Mouse (Mus musculus) neural tube, embryonic 11.5 days (tissue): Measurements from ENCODE around the gene Spata31. TPM values are rescaled to one million over a fixed set of nuclear protein-coding genes. Genes with fewer than 3 reads are reported as not detected.

Source experiments
- ATAC-seq: fragments of 200-750 bp; cut with Nextera tagmentation; 2 replicates; pipeline ENCODE4 v1.8.0; 2017; ENCODE audit warnings: moderate number of reproducible peaks, mild to moderate bottlenecking, moderate TSS enrichment, moderate library complexity; ENCODE audit not compliant: insufficient read depth, low FRiP score, low TSS enrichment
- DNase-seq: peaks from one replicate; pipeline ENCODE4 v3.0.0-alpha.2; 2015; ENCODE audit warnings: low spot score
- H3K27ac ChIP-seq: fragments of 300-500 bp; sonication (generic); 2 replicates; pipeline ENCODE4 v1.5.1; 2014; ENCODE audit warnings: low read depth, mild to moderate bottlenecking, low read length
- H3K27me3 ChIP-seq: fragments of 300-500 bp; sonication (generic); 2 replicates; pipeline ENCODE4 v1.6.1; 2014; ENCODE audit warnings: mild to moderate bottlenecking, low read length, mixed read lengths; ENCODE audit not compliant: control insufficient read depth, insufficient read depth
- H3K36me3 ChIP-seq: fragments of 300-500 bp; sonication (generic); 2 replicates; pipeline ENCODE4 v1.6.1; 2014; ENCODE audit warnings: mild to moderate bottlenecking, low read length, moderate library complexity, mixed read lengths; ENCODE audit not compliant: control insufficient read depth, insufficient read depth
- H3K4me1 ChIP-seq: fragments of 300-500 bp; sonication (generic); 2 replicates; pipeline ENCODE4 v1.6.1; 2014; ENCODE audit warnings: low read length, mixed read lengths; ENCODE audit not compliant: control insufficient read depth, insufficient read depth
- H3K4me2 ChIP-seq: fragments of 300-500 bp; sonication (generic); 2 replicates; pipeline ENCODE4 v1.6.1; 2014; ENCODE audit warnings: low read depth, mild to moderate bottlenecking, moderate library complexity
- H3K4me3 ChIP-seq: fragments of 300-500 bp; sonication (generic); 2 replicates; pipeline ENCODE4 v1.5.1; 2014; ENCODE audit warnings: low read depth, low read length
- H3K9ac ChIP-seq: fragments of 300-500 bp; sonication (generic); 2 replicates; pipeline ENCODE4 v1.6.1; 2014; ENCODE audit warnings: mild to moderate bottlenecking, low read length
- H3K9me3 ChIP-seq: fragments of 300-500 bp; sonication (generic); 2 replicates; pipeline ENCODE4 v1.6.1; 2016; ENCODE audit warnings: low read length; ENCODE audit not compliant: control insufficient read depth
- WGBS: fragments of 180-500 bp; shearing (Covaris S2); extraction: QIAGEN DNeasy Blood & Tissue Kit; methylation state at CpG from one replicate; pipeline ENCODE4 v1.1.7; 2014; 5-methylcytosine and 5-hydroxymethylcytosine counted together
- polyA plus RNA-seq: library from polyadenylated mRNA; unstranded; fragments of >200 nt; fragmentation: Nextera tagmentation; extraction: Ambion mirVana; gene quantifications from 2 replicates; pipeline ENCODE4 v1.2.1, GENCODE M21; 2014

Gene Spata31
- polyA plus RNA-seq, result not detected in 2 replicates

DNA sequence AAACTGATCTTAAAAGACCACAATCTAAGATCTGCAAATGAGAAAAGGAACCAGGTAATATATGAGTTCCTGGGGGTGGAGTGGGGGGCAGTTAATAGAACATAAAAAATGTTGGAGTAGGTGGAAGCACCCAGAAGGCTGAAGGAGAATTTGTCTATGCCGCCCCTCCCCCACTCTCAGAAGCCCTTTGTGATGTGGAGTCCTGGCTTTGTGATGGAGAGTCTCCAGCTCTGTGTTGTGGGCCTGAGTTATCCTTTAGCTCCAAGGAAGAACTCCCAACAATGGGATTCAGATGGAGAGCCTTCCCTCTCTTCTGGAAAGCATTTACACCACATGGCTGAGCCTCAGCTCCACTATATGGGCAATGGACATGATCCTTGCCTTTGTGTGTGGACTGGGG, at the start of gene Spata31:
Gene Spata31, plus strand, starts transcription at position 216 of the 400 bp plus-strand sequence.
- H3K36me3 ChIP-seq, result no peaks in the 10 kb centered on the region
- no peak within 1 kb of the TSS for H3K4me3 ChIP-seq
- DNase-seq, result no peak
- no peak within 1 kb of the TSS for H3K4me2 ChIP-seq
- no peaks in the 10 kb centered on the region; the same call in 1 of the 2 replicates for H3K9me3 ChIP-seq
- 75% methylated on average over 1 of the region's 1 CpGs for WGBS
- no peak within 1 kb of the TSS for H3K9ac ChIP-seq
- no peak within 1 kb of the TSS for H3K27ac ChIP-seq
- ATAC-seq, result no peak
- H3K4me1 ChIP-seq, result no peaks in the 10 kb centered on the region
- no peaks in the 10 kb centered on the region for H3K27me3 ChIP-seq

- no peak overlapping the region for H3K27ac ChIP-seq
- no peak overlapping the region for H3K4me2 ChIP-seq
- no peak for ATAC-seq
- no peak overlapping the region for H3K9ac ChIP-seq
- WGBS, result 35% methylated on average over 1 of the region's 1 CpGs
- no peak for DNase-seq
- no peak overlapping the region for H3K4me3 ChIP-seq
- H3K9me3 ChIP-seq, result no peaks in the 10 kb centered on the region
- H3K4me1 ChIP-seq, result no peaks in the 10 kb centered on the region
- H3K27me3 ChIP-seq, result no peaks in the 10 kb centered on the region
- H3K36me3 ChIP-seq, result no peaks in the 10 kb centered on the region
These were observed 14.1 kb upstream of the Spata31 start for GRCm38 (mm10) chr13:64903132-64903531.

GRCm38 (mm10) chr13:64903585-64904208, 13.5 kb upstream of the Spata31 start, which contains the start of gene Cntnap3:
Cntnap3 (minus strand) TSS chr13:64903955.
- Histone ChIP-seq H3K4me1 (no peaks in the 10 kb centered on the region), H3K4me3 (no peak within 1 kb of the TSS), H3K9me3 (no peaks in the 10 kb centered on the region), H3K27me3 (no peaks in the 10 kb centered on the region), H3K9ac (no peak within 1 kb of the TSS), H3K27ac (no peak within 1 kb of the TSS), H3K36me3 (no peaks in the 10 kb centered on the region), H3K4me2 (0 out of 2 replicates have a peak within 1 kb of the TSS, but pooled peaks have one; percentile 17)
- WGBS, result 9% methylated on average over 16 of the region's 16 CpGs
- DNase-seq (peak; percentile 27), ATAC-seq (0 out of 2 replicates have a peak, but pooled peaks have one; percentile 48)

Other genes starting within 250 kb of the Spata31 start
- 0.11 TPM in 1 of 2 replicates, not detected in the other for gene Cntnap3, start 13.5 kb upstream of the Spata31 start, polyA plus RNA-seq
- not detected in 2 replicates for gene Spata31d1c, start 115.7 kb downstream of the Spata31 start, polyA plus RNA-seq
- gene Prss47, start 135.4 kb downstream of the Spata31 start, polyA plus RNA-seq, result not detected in 2 replicates
- 43.0 and 48.1 TPM in 2 replicates for gene Mfsd14b, start 195.6 kb downstream of the Spata31 start, polyA plus RNA-seq
- not detected in 2 replicates for gene Olfr465-ps1, start 220.7 kb downstream of the Spata31 start, polyA plus RNA-seq
- not detected in 2 replicates for gene Olfr466, start 232.8 kb downstream of the Spata31 start, polyA plus RNA-seq